Mouse (Mus musculus) heart, postnatal 36 days (tissue): Measurements from ENCODE around the gene Nup188. TPM values are rescaled to one million over a fixed set of nuclear protein-coding genes. Genes with fewer than 3 reads are reported as not detected.

Source experiments
- DNase-seq, 2 experiments: peaks; one replicate each; pipeline ENCODE4 v3.0.0; 2021 to 2022
- intact Hi-C: fragments of 180-260 bp; cut with DNase I; formaldehyde crosslinking; loops from one replicate; pipeline ENCODE4 v1.15.1; 2025
- total RNA-seq, 2 experiments: library from RNA; stranded (reverse); gene quantifications; 2 replicates each; pipeline ENCODE4 v1.2.3; 2021

Gene Nup188
- total RNA-seq, 2 experiments from 2014 or later: 17.0 to 20.5 TPM

DNA sequence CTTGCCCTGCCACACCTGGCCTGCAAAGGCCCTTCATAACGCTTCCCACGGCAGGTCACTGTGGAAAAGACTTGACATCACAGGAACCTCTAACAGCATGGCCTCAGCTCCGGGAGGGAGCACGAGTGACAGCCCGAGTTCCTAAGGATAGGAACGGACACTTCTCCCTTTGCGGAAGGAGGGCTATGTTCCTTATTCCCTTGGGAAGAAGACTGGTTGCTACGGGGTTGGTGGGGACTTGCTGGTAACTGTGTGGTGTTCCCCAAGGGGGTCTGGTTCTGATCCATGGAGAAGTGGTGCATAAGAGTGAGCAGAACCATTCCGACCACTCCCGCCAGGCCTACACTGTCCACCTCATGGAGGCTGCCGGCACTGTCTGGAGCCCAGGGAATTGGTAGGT is 5.5 kb upstream of the Nup188 start, which contains the start of gene Gm28038:
TSS of gene Gm28038 (plus strand) at position 301 of the 400 bp plus-strand sequence.
- intact Hi-C loops: no loop called here
- DNase-seq: no peak

DNA sequence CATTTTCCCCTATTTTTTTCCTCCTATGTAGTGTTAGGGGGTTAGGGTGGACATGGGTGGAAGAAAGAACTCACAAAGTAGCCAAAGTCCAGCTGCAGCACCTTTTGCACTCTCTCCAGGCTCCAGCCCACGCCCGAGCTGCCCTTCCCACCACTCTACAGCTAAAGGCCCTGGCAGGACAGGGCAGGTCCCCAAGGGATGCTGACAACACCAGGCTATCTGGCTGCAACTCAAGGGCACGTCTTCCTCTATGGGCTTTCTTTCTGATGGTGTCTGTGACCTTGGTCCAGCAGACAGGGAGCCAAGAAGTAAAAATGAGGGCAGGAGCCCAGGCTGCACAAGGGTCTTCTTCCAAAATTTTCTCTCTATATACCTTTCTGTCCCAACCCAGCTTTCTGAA is 4.5 kb upstream of the Nup188 start:
- DNase-seq: no peak

DNA sequence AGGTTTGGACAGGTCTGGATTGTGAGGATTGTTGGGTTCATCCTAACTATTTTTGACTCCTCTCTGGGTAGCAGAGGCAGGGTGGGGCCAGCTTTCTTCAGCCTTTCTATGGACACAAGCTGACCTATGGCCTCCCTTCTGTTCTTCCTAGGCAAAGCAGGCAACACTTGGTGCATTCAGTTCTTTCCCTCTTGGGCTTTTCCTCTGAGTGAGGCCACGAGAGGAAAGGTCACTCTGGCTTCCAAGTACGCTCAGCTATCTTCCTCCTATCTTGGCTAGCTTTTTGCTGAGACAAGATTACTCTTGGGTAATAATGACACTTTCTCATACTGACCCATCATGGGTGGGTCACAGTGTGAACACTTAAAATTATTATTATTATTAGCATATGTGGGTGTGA is 3.0 kb upstream of the Nup188 start:
- no peak for DNase-seq
- intact Hi-C loops: no loop called here

More for the DNA sequence above, 4.5 kb upstream of the Nup188 start:
- intact Hi-C loops: no loop called here

DNA sequence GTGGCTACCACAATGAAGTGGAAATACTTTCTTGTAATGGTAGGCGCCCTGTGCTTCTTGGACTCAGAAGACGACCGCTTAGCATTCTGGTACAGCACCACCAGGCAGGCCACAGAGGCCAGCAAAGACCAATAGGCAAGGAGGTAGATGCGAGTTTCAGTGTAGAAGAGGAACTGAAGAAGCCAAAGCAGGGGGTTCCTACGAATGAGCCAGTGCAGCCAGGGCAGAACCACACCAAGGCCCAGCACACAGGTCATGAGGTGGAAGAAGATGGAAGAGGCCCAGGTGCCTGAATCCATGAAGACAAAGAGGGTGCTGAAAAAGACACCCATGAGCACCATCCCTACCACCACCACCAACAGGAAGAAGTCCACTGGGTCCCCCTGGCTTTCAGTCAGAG is 1.2 kb upstream of the Nup188 start:
- intact Hi-C loops: loop anchor here (5.0 kb wide), 1 partner anchor 158 kb away; no protein-coding TSS in a partner anchor

DNA sequence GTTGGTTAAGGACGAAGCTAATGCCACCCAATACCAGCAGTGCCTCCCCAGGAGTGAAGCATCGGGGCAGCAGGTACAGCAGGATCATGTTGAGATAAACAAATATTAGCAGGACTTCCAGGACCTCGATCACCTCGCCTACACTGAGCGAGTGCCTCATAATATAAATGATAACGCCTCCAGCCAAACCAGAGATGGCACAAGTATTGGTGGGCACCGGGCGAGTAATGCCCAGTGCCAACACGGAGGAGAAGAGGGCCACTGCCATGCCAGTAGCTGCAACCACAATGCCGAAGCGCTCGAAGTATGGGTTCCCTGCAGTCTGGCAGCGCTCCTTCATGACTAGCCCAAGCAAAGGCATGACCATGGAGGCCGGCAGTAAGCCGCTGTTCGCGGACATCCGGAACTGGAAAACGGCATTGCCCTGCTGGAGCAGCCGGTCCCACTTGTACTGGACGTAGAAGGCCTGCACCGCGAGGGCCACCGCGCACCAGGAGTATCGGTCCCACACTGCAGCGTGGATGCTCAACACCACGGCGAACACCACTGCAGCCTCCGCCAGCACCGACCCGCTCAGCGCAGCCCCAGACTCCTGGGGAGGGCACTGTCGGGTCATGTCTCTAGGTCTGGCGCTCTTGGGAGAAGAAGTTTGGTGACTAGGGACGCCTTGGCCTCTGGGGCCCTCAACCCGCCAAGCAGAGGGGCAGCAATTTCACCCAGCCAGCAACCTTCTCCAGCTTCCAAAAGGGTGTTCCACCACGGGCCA is 598 bp upstream of the Nup188 start:
- intact Hi-C loops: loop anchor here (5.0 kb wide), 1 partner anchor 158 kb away; no protein-coding TSS in a partner anchor

More for the DNA sequence above, 1.2 kb upstream of the Nup188 start:
- DNase-seq: no peak

DNA sequence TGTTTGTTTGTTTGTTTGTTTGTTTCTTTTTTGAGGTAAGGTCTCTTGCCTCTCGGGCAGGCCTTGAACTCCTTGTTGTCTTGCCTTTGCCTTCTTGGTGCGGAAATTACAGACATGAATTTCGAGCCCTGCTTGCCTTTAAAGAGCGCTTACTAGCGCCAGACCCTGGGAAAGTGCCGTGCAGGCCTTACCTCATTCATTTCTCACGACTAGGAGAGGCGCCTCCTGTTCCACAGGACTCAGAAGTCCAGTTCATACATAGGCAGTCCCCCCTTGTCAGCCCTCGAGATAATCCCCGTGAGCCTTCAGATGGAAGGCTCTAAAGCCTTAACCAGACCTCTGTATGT is 803 bp downstream of the Nup188 start:
- intact Hi-C loops: loop anchor here (5.0 kb wide), 1 partner anchor 160 kb away; no protein-coding TSS in a partner anchor
- no peak for DNase-seq

More for the DNA sequence above, 598 bp upstream of the Nup188 start:
- DNase-seq: peak in 1 of 2 experiments; percentile 17

DNA sequence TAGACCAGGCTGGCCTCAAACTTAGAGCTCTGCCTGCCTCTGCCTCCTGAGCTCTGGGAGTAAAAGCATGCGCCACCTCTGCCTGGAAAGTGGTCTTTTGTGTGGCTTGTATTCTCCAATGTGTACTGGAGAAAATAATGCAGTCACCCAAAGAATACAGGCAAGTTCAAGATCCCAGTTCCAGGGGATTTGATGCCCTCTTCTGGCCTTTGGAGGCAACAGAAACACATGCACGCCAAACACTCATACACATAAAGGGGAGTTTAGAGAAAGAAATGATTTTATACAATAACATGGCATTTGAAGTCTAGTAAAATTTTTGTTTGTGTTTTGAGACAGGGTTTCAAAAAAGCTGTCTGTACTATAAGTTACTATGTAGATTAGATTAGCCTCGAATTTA is 13.3 kb downstream of the Nup188 start:
- intact Hi-C loops: no loop called here
- DNase-seq: no peak

DNA sequence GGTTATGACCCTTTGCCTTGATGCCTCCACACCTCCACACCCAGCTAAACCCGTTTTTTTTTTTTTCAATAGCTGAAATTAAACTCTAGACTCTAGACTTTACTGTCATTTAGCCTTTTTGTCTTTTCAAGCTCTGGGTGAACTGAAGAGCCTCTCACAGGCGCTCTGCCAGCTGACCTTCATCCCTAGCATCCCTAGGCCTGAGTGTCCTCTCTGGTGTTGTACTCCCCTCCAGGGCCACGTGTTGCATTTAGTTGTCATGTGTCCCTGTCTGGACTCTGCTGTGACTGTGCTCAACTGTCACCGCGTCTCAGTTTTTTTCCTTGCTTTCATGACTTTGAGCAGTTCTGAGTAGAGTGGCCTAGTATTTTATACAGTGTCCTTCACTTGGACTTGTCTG is 13.8 kb downstream of the Nup188 start:
- intact Hi-C loops: no loop called here
- no peak for DNase-seq

DNA sequence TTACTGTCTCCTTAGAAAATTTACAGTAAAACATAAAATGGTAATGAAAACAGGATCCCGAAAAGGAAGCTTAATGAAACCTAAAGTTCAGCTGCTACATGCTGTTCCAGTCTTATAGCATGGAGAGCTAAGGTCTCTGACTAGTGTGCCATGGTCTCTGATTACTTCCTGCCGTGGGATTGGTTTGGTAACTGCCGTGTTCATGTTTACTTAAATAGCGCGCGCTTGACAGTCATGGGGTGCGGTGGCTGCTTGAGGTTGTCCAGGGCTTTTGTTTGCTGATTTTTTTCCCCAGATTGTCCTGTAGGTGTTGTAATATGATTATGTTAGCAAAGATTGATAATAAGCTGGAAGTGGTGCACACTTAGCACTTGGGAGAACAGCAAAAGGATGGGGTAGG is 19.9 kb downstream of the Nup188 start:
- intact Hi-C loops: no loop called here
- DNase-seq: no peak

DNA sequence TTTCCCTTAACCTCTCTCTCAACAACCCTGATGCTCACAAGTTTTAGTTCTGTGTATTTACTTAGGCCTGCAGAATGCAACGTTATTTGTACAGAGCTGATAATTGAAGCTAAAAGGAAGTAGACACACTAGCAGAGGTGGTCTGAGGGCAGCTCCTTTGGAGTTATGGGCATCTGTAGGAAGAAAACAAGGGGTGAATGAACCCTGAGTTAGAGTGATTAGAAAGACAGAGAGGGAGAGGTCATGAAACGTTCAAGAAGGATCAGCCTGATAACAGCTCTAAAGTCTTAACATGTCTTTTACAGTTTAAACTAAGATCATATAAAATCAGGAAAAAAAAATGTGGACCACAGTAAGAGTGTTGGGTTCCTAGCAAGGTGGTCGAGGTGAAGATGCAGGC is 23.2 kb downstream of the Nup188 start:
- intact Hi-C loops: no loop called here

DNA sequence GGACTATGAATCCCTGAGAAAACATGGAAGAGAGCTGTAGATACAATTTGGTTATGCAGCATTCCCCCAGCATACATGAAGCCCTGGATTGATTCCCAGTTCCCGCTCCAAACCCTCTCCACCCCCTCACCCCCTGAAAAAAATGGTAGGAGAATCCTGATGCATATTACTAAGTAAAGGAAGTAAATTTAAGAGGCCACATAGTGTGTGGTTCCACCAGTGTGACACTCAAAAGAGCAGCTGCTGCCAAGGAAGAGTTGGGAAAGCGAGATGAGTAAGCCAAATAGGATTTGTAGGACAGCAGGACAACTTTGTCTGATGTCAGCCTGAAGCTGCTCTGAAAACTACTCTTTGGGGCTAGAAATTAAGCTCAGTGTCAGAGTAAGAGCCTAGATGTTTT is 25.3 kb downstream of the Nup188 start:
- intact Hi-C loops: no loop called here
- no peak for DNase-seq

More for the DNA sequence above, 23.2 kb downstream of the Nup188 start:
- no peak for DNase-seq

DNA sequence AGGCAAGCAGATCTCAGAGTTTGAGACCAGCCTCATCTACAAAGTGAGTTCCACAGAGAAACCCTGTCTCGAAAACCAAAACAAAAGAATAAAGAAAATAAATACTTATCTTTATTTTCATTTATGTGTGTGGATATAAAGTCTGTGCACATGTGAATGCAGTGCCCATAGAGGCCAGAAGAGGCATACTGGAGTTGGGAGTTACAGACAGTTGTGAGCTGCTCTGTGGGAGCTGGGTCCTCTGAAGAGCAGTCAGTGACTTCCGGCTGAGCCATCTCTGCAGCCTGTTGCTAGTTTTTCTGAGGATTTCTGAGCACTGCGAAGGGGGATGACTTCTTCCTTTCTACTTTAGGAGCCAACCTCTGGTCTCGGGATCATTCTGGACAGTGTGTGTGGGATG is 29.9 kb downstream of the Nup188 start:
- DNase-seq: no peak
- intact Hi-C loops: no loop called here

DNA sequence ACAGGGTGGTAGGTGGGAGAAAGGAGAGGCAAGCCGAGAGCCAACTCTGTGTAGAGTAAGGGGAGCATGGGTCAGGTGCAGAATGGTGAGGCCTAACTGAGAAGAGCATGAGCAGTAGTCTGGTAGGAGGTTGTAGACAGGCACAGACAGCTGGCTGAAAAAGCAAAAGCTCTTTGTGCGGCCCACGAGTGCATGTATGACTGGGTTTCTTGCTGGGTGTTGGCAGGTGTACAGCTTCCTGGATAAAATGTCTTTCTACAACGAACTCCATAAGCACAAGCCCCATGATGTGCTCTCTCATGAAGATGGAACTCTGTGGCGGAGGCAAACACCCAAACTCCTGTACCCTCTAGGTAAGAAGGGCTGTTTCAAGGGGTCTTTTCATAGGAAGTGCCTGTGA is 30.8 kb downstream of the Nup188 start:
- no peak for DNase-seq
- intact Hi-C loops: no loop called here

DNA sequence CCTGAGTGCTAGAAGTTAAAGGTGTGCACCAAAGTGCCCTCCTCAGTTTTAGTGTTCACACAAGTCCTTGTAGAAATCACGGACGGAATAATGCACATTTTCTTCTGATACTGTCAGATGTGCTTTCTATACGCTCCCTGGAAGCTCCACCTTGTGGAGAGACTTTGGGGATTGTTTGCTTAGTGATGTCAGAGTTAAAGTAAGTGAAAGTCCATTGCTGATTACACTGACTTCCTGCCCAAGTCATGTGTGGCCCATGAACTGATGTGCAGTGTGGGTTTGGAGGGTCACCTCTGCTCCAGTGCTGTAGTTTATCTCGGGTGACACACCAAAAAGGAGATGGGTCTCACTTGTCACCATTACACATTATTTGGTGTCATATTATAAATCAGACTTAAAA is 33.1 kb downstream of the Nup188 start:
- DNase-seq: no peak
- intact Hi-C loops: no loop called here

DNA sequence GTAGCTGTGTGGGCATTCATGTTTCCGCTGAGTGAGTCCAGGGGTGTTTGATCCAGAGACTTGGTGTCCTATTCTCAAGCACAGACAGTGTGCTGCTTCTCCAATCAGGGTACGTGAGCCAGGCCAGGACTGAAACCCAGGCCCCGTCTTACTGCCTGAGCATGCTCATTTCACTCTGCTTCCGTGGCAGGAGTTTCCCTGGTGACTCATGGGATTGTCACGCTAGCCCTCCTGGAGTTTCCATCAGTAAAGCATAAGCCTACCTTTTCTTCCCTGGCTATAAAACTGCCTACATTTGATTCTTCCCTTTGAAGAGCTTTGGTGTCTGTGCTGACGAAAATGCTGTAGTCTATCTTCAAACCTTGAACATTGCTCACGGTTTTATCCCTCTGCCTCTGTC is 36.9 kb downstream of the Nup188 start:
- DNase-seq: no peak
- intact Hi-C loops: no loop called here

DNA sequence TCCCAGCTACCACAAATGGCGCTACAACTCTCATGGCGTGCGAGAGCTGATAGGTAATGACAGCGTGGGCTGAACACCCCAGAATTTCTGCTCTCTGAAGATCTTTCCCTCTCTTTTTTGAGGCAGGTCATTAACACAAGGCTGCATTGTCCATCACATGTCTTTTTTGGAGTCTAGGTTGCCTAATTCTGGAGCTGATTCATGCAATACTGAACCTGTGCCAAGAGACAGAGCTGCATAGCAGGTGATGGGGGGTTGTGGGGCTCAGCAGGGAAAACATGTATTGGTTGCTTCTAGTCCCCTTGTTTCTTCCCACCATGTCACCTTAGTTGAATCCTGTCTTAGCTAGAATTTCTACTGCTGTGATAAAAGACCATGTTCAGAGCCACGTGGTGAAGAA is 39.1 kb downstream of the Nup188 start:
- DNase-seq: no peak
- intact Hi-C loops: no loop called here

DNA sequence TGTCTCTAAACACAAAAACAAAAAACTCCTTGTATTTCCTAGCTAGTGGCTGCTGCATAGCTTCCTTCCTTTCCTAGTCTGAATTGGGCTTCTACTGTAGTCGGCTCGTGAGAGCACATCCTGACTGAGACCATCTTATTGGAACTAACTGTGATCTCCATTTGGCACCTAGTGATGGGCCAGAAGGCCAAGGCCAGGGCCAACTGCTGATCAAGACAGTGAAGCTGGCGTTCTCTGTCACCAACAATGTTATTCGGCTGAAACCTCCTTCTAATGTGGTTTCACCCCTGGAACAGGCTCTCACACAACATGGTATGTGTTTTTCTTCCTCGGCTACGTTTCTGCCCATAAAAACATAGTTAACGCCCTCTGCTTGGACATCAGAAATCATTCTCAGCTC is 41.1 kb downstream of the Nup188 start:
- intact Hi-C loops: no loop called here
- DNase-seq: no peak

DNA sequence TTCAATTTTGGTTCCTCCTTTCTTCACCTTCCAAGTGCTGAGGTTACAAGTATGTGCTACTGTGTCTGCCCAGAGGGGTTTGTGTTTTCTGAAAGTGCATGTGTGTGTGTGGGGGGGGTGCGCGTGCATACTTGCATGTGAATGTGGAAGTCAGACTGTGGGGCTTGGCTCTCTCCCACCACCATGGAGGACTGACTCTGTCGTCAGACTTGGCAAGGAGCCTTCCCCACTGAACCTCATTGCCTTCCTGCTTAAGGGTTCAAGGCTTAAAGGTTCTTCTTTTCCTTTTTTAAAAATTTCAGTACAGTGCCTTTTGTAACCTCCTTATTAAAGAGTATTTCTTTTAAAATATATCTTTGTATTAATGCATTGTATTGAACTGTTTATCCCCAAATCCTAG is 42.6 kb downstream of the Nup188 start:
- intact Hi-C loops: no loop called here

DNA sequence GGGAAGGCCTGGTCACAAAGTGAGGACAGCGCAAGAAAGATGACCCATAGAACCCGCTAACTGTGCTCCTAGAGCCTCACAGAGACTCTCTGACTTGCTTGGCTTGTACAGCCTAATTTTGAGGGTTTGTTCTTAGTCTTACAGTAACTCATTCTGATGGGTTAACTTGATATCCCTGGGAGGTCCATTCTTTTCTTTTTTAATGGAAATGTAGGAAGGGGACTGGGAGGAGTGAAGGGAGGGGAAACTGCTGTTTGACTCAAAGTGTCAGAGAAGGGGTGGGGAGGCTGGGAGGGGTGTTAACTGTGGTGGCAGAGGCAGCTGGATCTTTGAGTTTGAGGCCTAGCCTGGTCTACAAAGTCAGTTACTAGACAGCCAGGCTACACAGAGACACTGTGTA is 49.1 kb downstream of the Nup188 start:
- intact Hi-C loops: no loop called here
- DNase-seq: no peak

More for the DNA sequence above, 42.6 kb downstream of the Nup188 start:
- DNase-seq: no peak

DNA sequence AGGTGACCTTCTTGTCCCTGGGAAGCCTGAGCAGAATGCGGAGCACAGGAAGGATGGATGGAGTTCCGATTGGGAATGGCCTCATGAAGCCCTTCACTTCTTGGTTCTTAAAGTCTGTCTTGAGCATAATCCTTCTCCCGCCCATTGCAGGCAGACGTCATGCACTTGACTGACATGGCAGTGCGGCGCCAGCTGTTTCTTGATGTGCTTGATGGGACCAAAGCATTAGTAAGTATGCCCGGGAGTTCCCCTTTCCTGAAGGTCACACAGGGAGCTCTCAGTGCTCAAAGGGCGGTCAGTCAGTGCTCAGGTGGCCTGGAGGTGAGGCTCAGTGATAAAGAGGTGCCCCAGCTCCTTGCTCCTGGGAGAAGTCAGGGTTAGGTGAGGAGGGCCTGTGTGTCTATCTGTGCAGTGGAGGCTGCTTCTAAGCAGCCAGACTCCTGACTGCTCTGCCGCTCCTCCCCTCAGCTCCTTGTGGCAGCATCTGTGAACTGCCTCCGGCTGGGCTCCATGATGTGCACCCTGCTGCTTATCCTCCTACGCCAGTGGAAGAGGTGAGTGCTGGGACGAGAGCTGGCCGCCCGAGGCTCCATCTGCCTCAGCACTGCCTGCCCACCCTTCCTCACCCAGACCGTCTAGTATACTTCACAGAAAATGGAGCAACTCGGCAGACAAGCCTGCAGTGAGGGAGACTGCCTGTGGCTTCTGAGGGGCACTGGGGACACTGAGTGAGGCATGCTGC is 50.1 kb downstream of the Nup188 start:
- no peak for DNase-seq
- intact Hi-C loops: no loop called here

DNA sequence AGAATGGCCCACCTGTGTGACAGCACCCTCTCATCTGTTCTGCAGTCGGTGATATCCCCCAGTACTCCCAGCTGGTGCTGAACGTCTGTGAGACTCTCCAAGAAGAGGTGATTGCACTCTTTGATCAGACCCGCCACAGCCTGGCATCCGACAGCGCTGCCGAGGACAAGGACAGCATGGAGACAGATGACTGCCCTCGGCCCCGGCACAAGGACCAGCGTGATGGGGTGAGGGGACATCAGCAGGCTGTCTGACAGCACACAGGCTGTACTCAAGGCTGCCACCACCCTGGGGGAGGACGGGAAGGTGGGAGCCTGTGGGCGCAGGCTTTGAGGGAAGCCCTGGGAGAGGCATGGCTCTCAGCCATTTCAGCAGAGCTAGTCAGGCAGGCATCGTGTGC is 51.0 kb downstream of the Nup188 start:
- intact Hi-C loops: no loop called here
- no peak for DNase-seq

DNA sequence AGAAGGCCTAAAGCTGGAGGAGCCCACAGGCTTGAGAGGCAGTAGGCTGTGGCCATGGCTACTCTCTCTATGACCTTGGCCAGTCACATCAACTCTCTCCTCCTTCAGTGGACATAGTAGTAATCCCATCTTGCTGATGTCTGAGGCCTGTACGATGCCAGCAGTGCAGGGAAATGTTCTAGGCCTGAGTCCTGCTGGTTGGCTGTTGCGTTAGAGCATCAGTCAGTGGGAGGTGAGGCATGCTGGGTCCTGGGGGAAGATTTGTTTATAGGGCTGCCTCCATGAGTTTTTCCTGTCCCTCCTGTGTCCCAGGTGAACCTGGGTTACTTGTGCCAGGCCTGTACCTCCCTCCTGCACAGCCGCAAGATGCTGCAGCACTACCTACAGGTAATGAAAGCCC is 55.9 kb downstream of the Nup188 start:
- no peak for DNase-seq
- intact Hi-C loops: no loop called here
